Mouse (Mus musculus) myocyte (in vitro differentiated cells): ENCODE measurements around the gene Gm28919. TPM values are rescaled to one million over a fixed set of nuclear protein-coding genes. Genes with fewer than 3 reads are reported as not detected.
"Not testable (repeated sequence)": the region's sequence is repeated elsewhere in the genome, so short reads cannot be mapped to it uniquely, and the experiment has no call there.

Experiments used
- H3K27me3 ChIP-seq: one replicate; pipeline ENCODE4 v1.6.1; 2011; ENCODE audit not compliant: control insufficient read depth, insufficient read depth, insufficient read length
- H3K36me3 ChIP-seq: one replicate; pipeline ENCODE4 v1.6.1; 2011; ENCODE audit not compliant: control insufficient read depth, insufficient read depth
- H3K4me2 ChIP-seq: one replicate; pipeline ENCODE4 v1.6.1; 2011; ENCODE audit warnings: low read depth, control low read depth
- H3K4me3 ChIP-seq: one replicate; pipeline ENCODE4 v1.5.1; 2011; ENCODE audit warnings: mild to moderate bottlenecking, control low read depth, moderate library complexity
- H3K79me2 ChIP-seq: one replicate; pipeline ENCODE4 v1.6.1; 2011; ENCODE audit not compliant: control insufficient read depth, insufficient read depth
- H3ac ChIP-seq: one replicate; pipeline ENCODE4 v1.6.1; 2011; ENCODE audit not compliant: control insufficient read depth, insufficient read length
- polyA plus RNA-seq: library from polyadenylated mRNA; unstranded; fragments of >200 nt; fragmentation: generic; extraction: Trizol; gene quantifications from one replicate; pipeline ENCODE4 v1.2.1, GENCODE M21; 2012; ENCODE audit warnings: missing spikeins

The Gm28919 gene
- polyA plus RNA-seq: not detected

DNA sequence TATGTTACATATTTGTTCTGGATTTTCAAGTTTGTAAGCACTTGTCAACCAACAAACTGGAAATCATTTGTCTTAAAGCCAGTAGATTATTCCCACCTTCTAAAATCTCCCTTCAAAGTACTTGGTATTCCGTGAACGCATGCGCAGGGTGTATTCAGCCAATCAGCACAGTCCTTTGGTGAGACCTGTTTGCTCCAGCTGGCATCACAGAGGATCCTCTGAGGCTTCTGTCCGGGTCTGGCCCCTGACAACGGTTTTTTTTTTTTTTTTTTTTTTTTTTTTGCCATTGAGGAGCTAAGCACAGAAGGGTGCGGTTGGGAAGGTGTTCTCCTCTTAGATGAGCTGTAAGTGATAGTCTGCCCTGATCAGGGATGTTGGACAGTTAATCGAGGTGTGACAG lies at the start of gene Gm28919:
Gm28919 (plus strand) TSS at position 301 of the 400 bp plus-strand sequence.
- H3ac ChIP-seq, H3K27me3 ChIP-seq, H3K79me2 ChIP-seq, H3K36me3 ChIP-seq, H3K4me3 ChIP-seq, H3K4me2 ChIP-seq: not testable (repeated sequence)

Other genes with a start within 250 kb of the Gm28919 start
- gene Gm21719, start 99.3 kb downstream of the Gm28919 start, polyA plus RNA-seq: not detected